ENCODE assay signal across 22 mouse cellular contexts in genomic region chr7:76674856-76675255, GRCm38 (mm10).
DNase-seq lines count a peak whose midpoint lies in the region; ATAC-seq and TF ChIP-seq lines count a peak whose summit lies in the region.
"Had no signal": no experiment of that assay in that cellular context is flagged by ENCODE, and none has a peak within 500 bp of the region (broad histone marks: within the 10 kb centered on the region; RNA-seq: fewer than 3 reads in every experiment).

No protein-coding gene starts in this region.

- no peaks in the 10 kb centered on the region for H3K27me3 ChIP-seq in hindbrain, embryonic 12.5 days
- no peaks in the 10 kb centered on the region for H3K27me3 ChIP-seq in hindbrain, embryonic 16.5 days (replicated peaks; ENCODE audit: control insufficient read depth, insufficient read depth, low read length)
- H3K27me3 ChIP-seq in forebrain, postnatal 0 days (ENCODE audit: insufficient read depth, low read length) = no peaks in the 10 kb centered on the region
- H3K27me3 ChIP-seq: embryonic facial prominence, embryonic 15.5 days; limb, embryonic 15.5 days had no signal

- no peak overlapping the region for H3K9ac ChIP-seq in hindbrain, embryonic 12.5 days
- no peak overlapping the region for H3K9ac ChIP-seq in hindbrain, embryonic 16.5 days (ENCODE audit: low read depth, low read length)
- H3K9ac ChIP-seq in forebrain, postnatal 0 days = no peak overlapping the region
- H3K9ac ChIP-seq: embryonic facial prominence, embryonic 15.5 days; limb, embryonic 15.5 days; liver, embryonic 14.5 days; lung, embryonic 14.5 days had no signal

- H3K4me3 ChIP-seq in hindbrain, embryonic 12.5 days = no peak overlapping the region
- no peak overlapping the region for H3K4me3 ChIP-seq in hindbrain, embryonic 16.5 days (ENCODE audit: low read length)
- H3K4me3 ChIP-seq in forebrain, postnatal 0 days (ENCODE audit: low read depth, low read length) = no peak overlapping the region
- H3K4me3 ChIP-seq: embryonic facial prominence, embryonic 15.5 days; left cerebral cortex, adult 2 months; limb, embryonic 15.5 days had no signal

- H3K4me2 ChIP-seq in hindbrain, embryonic 12.5 days (replicated peaks) = no peak overlapping the region
- H3K4me2 ChIP-seq in hindbrain, embryonic 16.5 days (ENCODE audit: low read length) = no peak overlapping the region
- no peak overlapping the region for H3K4me2 ChIP-seq in forebrain, postnatal 0 days (ENCODE audit: low read depth)
- H3K4me2 ChIP-seq: embryonic facial prominence, embryonic 15.5 days; heart, embryonic 11.5 days; limb, embryonic 15.5 days; lung, embryonic 14.5 days had no signal

- H3K36me3 ChIP-seq in hindbrain, embryonic 12.5 days = no peaks in the 10 kb centered on the region
- no peaks in the 10 kb centered on the region for H3K36me3 ChIP-seq in hindbrain, embryonic 16.5 days (ENCODE audit: control insufficient read depth, insufficient read depth, low read length)
- no peaks in the 10 kb centered on the region for H3K36me3 ChIP-seq in forebrain, postnatal 0 days (ENCODE audit: insufficient read depth)
- H3K36me3 ChIP-seq: embryonic facial prominence, embryonic 15.5 days; limb, embryonic 15.5 days had no signal

- no peak for TF ChIP-seq CTCF in brain, embryonic 14.5 days (IDR thresholded peaks at IDR 0.05; ENCODE audit: borderline replicate concordance, extremely low read depth, insufficient read depth, insufficient read length)
- TF ChIP-seq CTCF in forebrain, postnatal 0 days (IDR thresholded peaks at IDR 0.05; ENCODE audit: low read depth) = no peak

- H3K4me1 ChIP-seq in hindbrain, embryonic 12.5 days = 0 out of 2 replicates have a peak, but pooled peaks cover 3% of the 10 kb centered on the region
- no peaks in the 10 kb centered on the region for H3K4me1 ChIP-seq in hindbrain, embryonic 16.5 days (ENCODE audit: control insufficient read depth, insufficient read depth, low read depth, low read length)
- no peaks in the 10 kb centered on the region for H3K4me1 ChIP-seq in forebrain, postnatal 0 days (ENCODE audit: insufficient read depth)
- H3K4me1 ChIP-seq: embryonic facial prominence, embryonic 15.5 days; limb, embryonic 15.5 days had no signal

- no peaks in the 10 kb centered on the region for H3K9me3 ChIP-seq in hindbrain, embryonic 12.5 days (replicated peaks)
- H3K9me3 ChIP-seq in hindbrain, embryonic 16.5 days (ENCODE audit: control insufficient read depth, low read length) = no peaks in the 10 kb centered on the region
- no peaks in the 10 kb centered on the region for H3K9me3 ChIP-seq in forebrain, postnatal 0 days (ENCODE audit: low read length)
- H3K9me3 ChIP-seq: embryonic facial prominence, embryonic 15.5 days; limb, embryonic 15.5 days had no signal

- DNase-seq in brain, embryonic 14.5 days (ENCODE audit: low read depth) = peak; percentile 75
- peak; percentile 16 for DNase-seq in brain, embryonic 18.5 days (ENCODE audit: low read depth, low spot score)
- peak; percentile 48 for DNase-seq in forebrain, postnatal 0 days
- no peak for DNase-seq in urinary bladder, adult 2 months (ENCODE audit: low spot score)
- no peak for DNase-seq in thymus, postnatal 4 days
- DNase-seq: adrenal gland, adult 2 months; cerebellum, adult 18-20 months; cerebellum, postnatal 14 days; gastrocnemius, postnatal 14 days; heart, adult 11 months; kidney, adult 8-10 months; kidney, postnatal 10 days; left cerebral cortex, postnatal 4 days; lung, embryonic 14.5 days; thymus, adult 2 months had no signal

- no peak overlapping the region for H3K27ac ChIP-seq in hindbrain, embryonic 12.5 days
- H3K27ac ChIP-seq in hindbrain, embryonic 16.5 days (ENCODE audit: low read depth, low read length) = no peak overlapping the region
- no peak overlapping the region for H3K27ac ChIP-seq in forebrain, postnatal 0 days (ENCODE audit: low read depth, low read length)
- H3K27ac ChIP-seq: embryonic facial prominence, embryonic 15.5 days; left cerebral cortex, adult 2 months; limb, embryonic 15.5 days; liver, embryonic 14.5 days had no signal

- 45% methylated on average over 3 of the region's 3 CpGs for WGBS in hindbrain, embryonic 12.5 days
- WGBS in hindbrain, embryonic 16.5 days = 44% methylated on average over 3 of the region's 3 CpGs
- WGBS in forebrain, postnatal 0 days = 37% methylated on average over 3 of the region's 3 CpGs

- ATAC-seq in hindbrain, embryonic 12.5 days (ENCODE audit: low FRiP score) = peak; percentile 81; the same call in 1 of the 2 replicates
- no peak for ATAC-seq in hindbrain, embryonic 16.5 days
- ATAC-seq in forebrain, postnatal 0 days = peak; percentile 79

- TF ChIP-seq POLR2A in brain, embryonic 14.5 days (IDR thresholded peaks at IDR 0.05; ENCODE audit: borderline replicate concordance, extremely low read depth, insufficient read depth, insufficient read length, poor library complexity, severe bottlenecking) = no peak

Comparison
In these comparisons a context has a peak if more than half of its experiments do, and no peak if none do; other contexts are left out.
1. DNase-seq: peak in brain, embryonic 14.5 days (single experiment), brain, embryonic 18.5 days (single experiment) and forebrain, postnatal 0 days (single experiment); none in urinary bladder, adult 2 months (single experiment) and thymus, postnatal 4 days (single experiment).